Mouse (Mus musculus): ENCODE measurements around the gene Ap1s1. TPM values are rescaled to one million over a fixed set of nuclear protein-coding genes. Genes with fewer than 3 reads are reported as not detected.

Ap1s1 gene
- polyA plus RNA-seq (2011; ENCODE audit: insufficient read depth, insufficient read length, low replicate concordance, missing spikeins): 45.8 and 71.9 TPM in 2 replicates

- H3K4me1 ChIP-seq (ENCODE audit: control insufficient read depth, insufficient read depth, low read length): no peaks in the 10 kb centered on the region; the same call in 1 of the 2 replicates
- under 1% methylated on average over 48 of the region's 48 CpGs for WGBS
- no peak for TF ChIP-seq POLR2A (IDR thresholded peaks at IDR 0.05; ENCODE audit: borderline replicate concordance, control insufficient read depth, low read depth, low read length)
- TF ChIP-seq CTCF (IDR thresholded peaks at IDR 0.05; ENCODE audit: control insufficient read depth, insufficient read depth, low read length): no peak
- peak within 1 kb of the TSS; percentile 76 for H3K4me3 ChIP-seq (replicated peaks; ENCODE audit: control insufficient read depth, low read depth, low read length)
- 0 out of 2 replicates have a peak within 1 kb of the TSS, but pooled peaks have one; percentile 6 for H3K27ac ChIP-seq (ENCODE audit: control insufficient read depth, insufficient read depth, low read depth, low read length, poor library complexity)
These were observed at the start of gene Ap1s1 for GRCm38 (mm10) chr5:137045402-137046323. Gene Ap1s1, minus strand, starts transcription at chr5:137046135.

DNA sequence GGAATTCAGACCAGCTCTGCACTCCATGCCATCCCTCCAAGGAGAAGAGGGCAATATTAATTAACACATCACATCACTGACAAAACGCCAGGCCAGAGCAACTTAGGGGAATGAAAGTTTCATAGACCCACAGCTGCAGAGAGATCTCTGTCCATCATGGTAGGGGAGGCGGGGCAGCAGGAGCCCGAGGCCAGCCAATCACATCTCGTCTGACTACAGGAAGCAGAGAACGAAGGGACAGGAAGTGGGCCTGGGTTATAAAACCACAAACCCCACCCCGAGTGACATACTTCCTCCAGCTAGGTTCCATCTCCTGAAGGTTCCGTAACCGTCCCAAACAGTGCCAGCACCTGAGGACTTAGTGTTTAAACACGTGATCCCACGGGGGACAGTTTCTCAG, 49.2 kb upstream of the Ap1s1 start:
- Histone ChIP-seq H3K4me1 (ENCODE audit: control insufficient read depth, insufficient read depth, low read length) (no peaks in the 10 kb centered on the region), H3K27ac (ENCODE audit: control insufficient read depth, insufficient read depth, low read depth, low read length, poor library complexity) (no peak overlapping the region), H3K4me3 (replicated peaks; ENCODE audit: control insufficient read depth, low read depth, low read length) (no peak overlapping the region)
- 47% methylated on average over 10 of the region's 10 CpGs for WGBS
- TF ChIP-seq CTCF (IDR thresholded peaks at IDR 0.05; ENCODE audit: control insufficient read depth, insufficient read depth, low read length) (no peak), POLR2A (IDR thresholded peaks at IDR 0.05; ENCODE audit: borderline replicate concordance, control insufficient read depth, low read depth, low read length) (no peak)

- H3K27ac ChIP-seq (ENCODE audit: control insufficient read depth, insufficient read depth, low read depth, low read length, poor library complexity): no peak overlapping the region
- TF ChIP-seq POLR2A (IDR thresholded peaks at IDR 0.05; ENCODE audit: borderline replicate concordance, control insufficient read depth, low read depth, low read length) (no peak), CTCF (IDR thresholded peaks at IDR 0.05; ENCODE audit: control insufficient read depth, insufficient read depth, low read length) (no peak)
- WGBS: 84% methylated on average over 9 of the region's 9 CpGs
- no peaks in the 10 kb centered on the region for H3K4me1 ChIP-seq (ENCODE audit: control insufficient read depth, insufficient read depth, low read length)
- no peak overlapping the region for H3K4me3 ChIP-seq (replicated peaks; ENCODE audit: control insufficient read depth, low read depth, low read length)
These were observed 47.8 kb upstream of the Ap1s1 start for GRCm38 (mm10) chr5:137093720-137094119.

GRCm38 (mm10) chr5:137091560-137091959, 45.6 kb upstream of the Ap1s1 start:
- WGBS: 15% methylated on average over 6 of the region's 6 CpGs
- H3K4me1 ChIP-seq (ENCODE audit: control insufficient read depth, insufficient read depth, low read length): no peaks in the 10 kb centered on the region
- TF ChIP-seq POLR2A (IDR thresholded peaks at IDR 0.05; ENCODE audit: borderline replicate concordance, control insufficient read depth, low read depth, low read length) (no peak), CTCF (IDR thresholded peaks at IDR 0.05; ENCODE audit: control insufficient read depth, insufficient read depth, low read length) (no peak)

DNA sequence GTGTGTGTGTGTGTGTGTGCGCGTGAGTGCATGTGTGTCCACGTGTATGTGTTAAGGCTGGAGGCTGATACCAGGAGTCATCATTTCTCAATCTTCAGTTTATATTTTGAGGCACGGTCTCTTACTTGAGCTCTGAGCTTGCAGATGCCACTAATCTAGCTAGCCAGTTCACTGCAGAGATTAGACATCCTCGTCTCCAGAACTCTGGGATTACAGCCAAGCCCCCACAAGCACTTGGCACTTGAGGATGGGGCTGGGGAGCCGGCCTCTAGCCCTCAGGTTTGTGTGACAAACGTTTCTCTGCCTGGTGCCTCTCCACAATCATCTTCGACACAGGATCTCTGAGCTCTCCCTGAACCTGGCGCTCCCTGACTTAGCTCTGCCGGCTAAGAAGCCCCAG, 44.9 kb upstream of the Ap1s1 start:
- H3K27ac ChIP-seq (ENCODE audit: control insufficient read depth, insufficient read depth, low read depth, low read length, poor library complexity): no peak overlapping the region
- no peaks in the 10 kb centered on the region for H3K4me1 ChIP-seq (ENCODE audit: control insufficient read depth, insufficient read depth, low read length)
- TF ChIP-seq POLR2A (IDR thresholded peaks at IDR 0.05; ENCODE audit: borderline replicate concordance, control insufficient read depth, low read depth, low read length) (no peak), CTCF (IDR thresholded peaks at IDR 0.05; ENCODE audit: control insufficient read depth, insufficient read depth, low read length) (no peak)
- no peak overlapping the region for H3K4me3 ChIP-seq (replicated peaks; ENCODE audit: control insufficient read depth, low read depth, low read length)
- WGBS: 78% methylated on average over 10 of the region's 10 CpGs

More at GRCm38 (mm10) chr5:137091560-137091959, 45.6 kb upstream of the Ap1s1 start:
- no peak overlapping the region for H3K4me3 ChIP-seq (replicated peaks; ENCODE audit: control insufficient read depth, low read depth, low read length)
- no peak overlapping the region for H3K27ac ChIP-seq (ENCODE audit: control insufficient read depth, insufficient read depth, low read depth, low read length, poor library complexity)

DNA sequence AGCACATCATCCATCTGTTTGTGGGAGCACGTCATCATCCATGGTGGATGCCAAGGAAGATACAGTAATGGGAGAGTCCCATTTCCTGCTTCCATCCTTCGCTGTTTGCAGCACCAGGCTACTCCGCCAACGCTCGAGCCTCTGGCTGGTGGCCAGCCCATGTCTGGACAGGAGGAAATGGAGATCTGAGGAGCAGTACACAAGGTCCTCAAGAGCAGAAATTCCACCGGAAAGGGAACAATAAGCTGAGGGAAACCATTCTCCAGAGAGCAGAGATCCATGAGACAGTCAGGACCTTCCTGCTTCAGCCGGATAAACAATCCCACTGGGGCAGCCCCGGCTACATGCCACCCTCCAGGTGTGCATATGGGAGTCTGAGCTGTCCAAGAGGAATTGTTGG, 41.5 kb upstream of the Ap1s1 start:
- WGBS: 79% methylated on average over 8 of the region's 8 CpGs
- H3K4me1 ChIP-seq (ENCODE audit: control insufficient read depth, insufficient read depth, low read length): no peaks in the 10 kb centered on the region
- no peak overlapping the region for H3K4me3 ChIP-seq (replicated peaks; ENCODE audit: control insufficient read depth, low read depth, low read length)
- no peak overlapping the region for H3K27ac ChIP-seq (ENCODE audit: control insufficient read depth, insufficient read depth, low read depth, low read length, poor library complexity)
- no peak for TF ChIP-seq POLR2A (IDR thresholded peaks at IDR 0.05; ENCODE audit: borderline replicate concordance, control insufficient read depth, low read depth, low read length)

DNA sequence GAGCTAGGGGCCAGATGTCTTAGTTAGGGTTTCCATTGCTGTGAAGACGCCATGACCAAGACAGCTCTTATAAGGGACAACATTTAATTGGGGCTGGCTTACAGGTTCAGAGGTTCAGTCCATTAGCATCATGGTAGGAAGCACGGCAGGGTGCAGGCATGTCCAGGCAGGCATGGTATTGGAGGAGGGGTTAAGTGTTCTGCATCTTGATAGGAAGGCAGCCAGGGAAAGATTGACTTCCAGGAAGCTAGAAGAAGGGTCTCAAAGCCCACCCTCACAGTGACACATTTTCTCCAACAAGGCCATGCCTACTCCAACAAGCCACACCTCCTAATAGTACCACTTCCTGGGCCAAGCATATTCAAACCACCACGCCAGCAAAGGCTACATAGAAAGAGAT, 39.8 kb upstream of the Ap1s1 start:
- WGBS: 83% methylated on average over 3 of the region's 3 CpGs
- Histone ChIP-seq H3K4me3 (replicated peaks; ENCODE audit: control insufficient read depth, low read depth, low read length) (no peak overlapping the region), H3K27ac (ENCODE audit: control insufficient read depth, insufficient read depth, low read depth, low read length, poor library complexity) (no peak overlapping the region), H3K4me1 (ENCODE audit: control insufficient read depth, insufficient read depth, low read length) (no peaks in the 10 kb centered on the region)
- TF ChIP-seq CTCF (IDR thresholded peaks at IDR 0.05; ENCODE audit: control insufficient read depth, insufficient read depth, low read length) (no peak), POLR2A (IDR thresholded peaks at IDR 0.05; ENCODE audit: borderline replicate concordance, control insufficient read depth, low read depth, low read length) (no peak)

DNA sequence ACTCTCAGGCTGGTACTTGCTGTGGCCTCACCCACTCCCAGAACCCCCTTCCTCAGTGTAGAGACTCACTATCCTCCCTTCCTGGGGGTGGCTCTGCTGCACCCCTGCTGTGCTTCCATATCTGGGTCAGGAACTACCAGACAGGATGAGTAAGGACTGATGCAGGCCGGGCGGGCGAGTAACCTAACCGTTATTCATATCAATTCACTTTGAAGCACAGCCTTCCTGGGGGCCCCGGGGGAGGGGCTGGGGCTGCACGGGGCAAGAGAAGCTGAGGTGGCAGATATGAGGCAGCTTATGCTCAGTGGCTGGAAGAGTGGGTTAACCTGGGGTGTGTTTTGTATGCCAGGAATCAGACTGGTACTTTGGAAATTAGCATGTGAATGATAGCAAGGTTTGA, 39.1 kb upstream of the Ap1s1 start:
- H3K4me3 ChIP-seq (replicated peaks; ENCODE audit: control insufficient read depth, low read depth, low read length): no peak overlapping the region
- H3K27ac ChIP-seq (ENCODE audit: control insufficient read depth, insufficient read depth, low read depth, low read length, poor library complexity): no peak overlapping the region
- TF ChIP-seq POLR2A (IDR thresholded peaks at IDR 0.05; ENCODE audit: borderline replicate concordance, control insufficient read depth, low read depth, low read length): no peak
- TF ChIP-seq CTCF (IDR thresholded peaks at IDR 0.05; ENCODE audit: control insufficient read depth, insufficient read depth, low read length): no peak
- WGBS: 61% methylated on average over 6 of the region's 6 CpGs
- H3K4me1 ChIP-seq (ENCODE audit: control insufficient read depth, insufficient read depth, low read length): no peaks in the 10 kb centered on the region
